Mouse (Mus musculus) left cerebral cortex, adult 18-20 months (tissue): ENCODE measurements around the gene N4bp2. TPM values are rescaled to one million over a fixed set of nuclear protein-coding genes. Genes with fewer than 3 reads are reported as not detected.
"Not testable (repeated sequence)": the region's sequence is repeated elsewhere in the genome, so short reads cannot be mapped to it uniquely, and the experiment has no call there.

ENCODE experiments used
- DNase-seq, 2 experiments: peaks; one replicate each; pipeline ENCODE4 v3.0.0; 2021 to 2022; ENCODE audit warnings: low spot score in 2 of 2, mixed read lengths in 1 of 2
- total RNA-seq, 2 experiments: library from RNA; stranded (reverse); gene quantifications; 2 replicates each; pipeline ENCODE4 v1.2.3; 2021

Gene N4bp2
- total RNA-seq, 2 experiments from 2014 or later: 4.5 to 6.3 TPM

DNA sequence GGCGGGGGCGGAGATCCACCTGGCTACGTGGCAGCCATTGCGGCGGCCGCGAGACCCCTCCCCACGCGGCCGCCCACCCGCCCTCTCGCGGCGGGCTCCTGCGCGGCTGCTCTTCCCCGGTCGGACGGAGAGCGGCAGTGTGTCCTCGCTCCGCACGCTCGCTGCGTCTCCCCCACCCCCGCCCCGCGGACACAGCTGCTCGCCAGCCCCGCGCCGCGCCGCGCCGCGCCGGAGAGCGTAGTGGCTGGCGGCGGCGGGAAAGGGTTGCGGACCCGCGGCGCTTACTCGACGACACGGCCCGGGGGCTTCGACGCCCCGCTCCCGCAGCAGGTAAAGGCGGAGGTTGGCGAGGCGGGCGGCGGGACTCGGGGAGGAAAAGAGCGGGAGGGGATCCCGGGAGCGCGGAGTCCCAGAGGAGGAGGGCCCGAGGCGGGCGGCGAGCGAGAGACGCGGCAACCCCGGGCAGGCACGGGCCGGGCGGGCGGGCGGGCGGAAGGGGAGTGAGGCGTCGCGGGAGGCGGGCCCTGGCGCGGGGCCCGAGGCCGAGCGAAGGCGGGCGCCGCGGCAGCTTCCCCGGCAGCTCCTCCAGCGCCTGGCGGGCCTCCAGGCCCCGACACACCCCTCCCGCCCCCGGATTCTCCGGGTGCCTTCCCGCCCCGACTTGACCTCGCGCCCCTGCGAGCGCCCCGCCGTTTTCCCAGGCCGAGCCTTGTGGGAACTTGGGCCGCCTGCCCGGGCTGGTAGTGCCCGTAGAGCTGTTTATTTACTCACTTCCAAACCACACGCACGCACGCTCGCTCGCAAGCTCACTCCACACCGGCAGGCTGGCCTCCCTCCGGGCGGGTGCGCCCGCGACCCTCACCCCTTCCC, 830 bp downstream of the N4bp2 start:
- peak; percentile 51 to 67 for DNase-seq

DNA sequence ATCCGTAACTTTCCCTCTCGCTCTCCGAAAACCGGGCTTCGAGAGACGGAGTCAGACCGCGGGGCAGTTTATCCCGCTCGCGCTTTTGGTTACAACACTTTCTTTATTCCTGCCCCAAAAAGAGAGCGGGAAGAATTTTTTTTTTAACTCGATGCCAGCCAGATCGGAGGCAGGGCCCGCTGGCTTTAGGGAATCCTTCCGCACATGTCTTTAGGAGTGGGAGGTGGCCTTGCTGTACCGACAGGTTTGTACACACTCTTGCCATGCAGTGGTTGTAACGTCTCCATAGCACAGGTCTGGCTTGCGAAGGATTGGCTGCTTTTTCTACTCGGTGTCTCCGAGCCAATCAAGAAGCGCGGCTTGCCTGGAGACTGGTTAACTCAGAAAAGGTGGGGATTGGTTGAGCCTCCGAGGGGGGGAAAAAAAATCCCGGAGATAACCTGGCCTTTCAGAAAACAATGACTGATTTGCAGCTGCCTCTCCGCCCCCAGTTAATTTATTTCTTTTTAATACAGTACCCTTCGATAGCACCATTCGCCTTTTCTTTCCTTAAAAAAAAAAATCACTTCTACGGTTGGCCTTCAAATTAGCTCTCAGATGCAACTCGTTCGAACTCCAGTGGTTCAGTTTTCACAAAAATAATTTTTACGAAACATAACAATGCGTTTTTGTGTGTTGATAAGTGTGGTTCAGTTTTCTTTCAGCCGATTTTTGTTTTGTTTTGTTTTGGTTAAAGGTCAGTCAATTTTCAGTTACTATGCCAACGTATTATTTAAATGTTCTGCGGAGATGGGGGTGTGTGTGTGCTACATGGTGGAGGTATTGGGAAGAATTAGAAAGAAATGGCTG, 1.7 kb downstream of the N4bp2 start:
- peak; percentile 76 to 85 for DNase-seq

DNA sequence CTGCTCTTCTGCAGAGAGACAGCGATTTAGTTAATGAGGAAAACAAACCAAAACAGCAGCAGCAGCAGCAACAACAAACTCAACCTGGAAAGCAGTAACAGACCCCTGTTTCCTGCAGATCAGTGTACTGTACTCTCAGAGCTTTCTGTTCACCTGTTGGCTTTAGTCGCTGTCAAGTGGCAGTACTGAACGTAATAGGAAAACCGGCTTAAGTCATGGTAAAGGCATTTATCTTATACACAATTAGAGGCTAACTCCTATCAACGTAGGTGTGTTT, 2.3 kb downstream of the N4bp2 start:
- no peak for DNase-seq

DNA sequence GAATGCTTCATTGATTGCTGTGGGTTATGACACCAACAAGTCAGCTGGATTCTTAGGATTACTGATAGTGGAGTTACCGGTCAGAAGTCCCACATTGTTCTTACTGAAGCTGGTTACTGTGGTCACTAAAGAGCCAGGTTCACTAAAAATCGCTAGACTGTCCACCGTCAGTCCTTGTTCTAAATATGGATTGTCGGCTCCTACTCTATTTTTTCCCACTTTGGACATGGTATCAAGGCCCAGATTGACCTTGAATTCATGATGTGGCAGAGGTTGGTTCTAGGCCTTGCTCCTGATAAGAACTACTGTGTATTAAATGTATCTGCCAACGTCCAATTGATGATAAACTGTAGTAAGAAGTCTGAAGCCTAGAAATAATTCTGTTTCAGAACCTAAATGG, 4.7 kb downstream of the N4bp2 start:
- no peak for DNase-seq

DNA sequence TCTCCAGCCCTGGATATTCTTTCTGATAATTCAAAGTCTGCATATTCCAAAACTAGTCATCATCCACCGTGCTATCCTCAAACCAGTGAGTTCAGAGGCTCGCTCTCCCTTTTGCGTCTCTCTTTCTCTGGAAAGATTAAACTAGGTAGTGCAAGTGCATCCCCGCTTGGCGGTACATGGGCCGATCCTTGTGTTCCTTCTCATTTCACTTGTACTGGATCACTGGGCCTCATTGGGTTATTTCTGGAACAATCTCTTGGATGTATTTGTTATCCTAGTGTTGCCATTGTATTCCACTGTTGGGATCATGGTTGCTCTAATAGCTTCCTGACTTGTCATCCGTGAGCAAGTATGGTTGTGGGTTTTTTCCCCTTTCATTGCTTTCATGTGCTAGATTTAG, 6.7 kb downstream of the N4bp2 start:
- DNase-seq: no peak

DNA sequence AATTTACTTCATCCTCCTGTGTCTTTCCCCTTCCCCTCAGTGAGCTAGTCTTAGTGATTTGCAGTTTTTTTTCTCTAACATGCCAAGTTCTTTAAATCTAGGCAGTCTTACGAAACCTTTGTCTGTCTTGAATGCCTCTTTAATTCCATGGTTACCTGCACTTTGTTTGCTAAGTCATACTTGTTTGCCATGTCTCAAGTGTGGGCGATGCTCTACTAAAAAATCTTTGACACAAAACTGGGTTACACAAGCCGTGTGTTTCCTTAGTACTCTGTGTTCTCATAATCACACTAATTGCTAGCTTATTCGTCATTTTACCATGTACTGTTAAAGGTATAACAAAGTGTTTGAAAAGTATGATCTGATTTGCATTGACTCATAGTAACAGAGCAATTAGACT, 7.2 kb downstream of the N4bp2 start:
- no peak for DNase-seq

DNA sequence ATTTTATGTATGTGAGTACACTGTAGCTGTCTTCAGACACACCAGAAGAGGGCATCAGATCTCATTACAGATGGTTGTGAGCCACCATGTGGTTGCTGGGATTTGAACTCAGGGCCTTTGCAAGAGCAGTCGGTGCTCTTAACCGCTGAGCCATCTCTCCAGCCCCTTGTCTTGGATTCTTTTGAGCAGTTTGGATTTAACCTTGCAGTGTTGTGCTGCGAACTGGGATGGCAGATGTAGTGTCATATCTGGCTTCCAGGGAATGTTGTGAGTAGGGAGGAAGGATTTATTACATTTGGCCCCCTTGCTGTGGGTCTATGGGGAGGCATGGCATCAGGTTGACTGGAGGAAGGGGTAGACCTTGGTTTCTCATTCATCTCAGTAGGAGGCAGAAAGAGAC, 10.6 kb downstream of the N4bp2 start:
- not testable (repeated sequence) for DNase-seq

DNA sequence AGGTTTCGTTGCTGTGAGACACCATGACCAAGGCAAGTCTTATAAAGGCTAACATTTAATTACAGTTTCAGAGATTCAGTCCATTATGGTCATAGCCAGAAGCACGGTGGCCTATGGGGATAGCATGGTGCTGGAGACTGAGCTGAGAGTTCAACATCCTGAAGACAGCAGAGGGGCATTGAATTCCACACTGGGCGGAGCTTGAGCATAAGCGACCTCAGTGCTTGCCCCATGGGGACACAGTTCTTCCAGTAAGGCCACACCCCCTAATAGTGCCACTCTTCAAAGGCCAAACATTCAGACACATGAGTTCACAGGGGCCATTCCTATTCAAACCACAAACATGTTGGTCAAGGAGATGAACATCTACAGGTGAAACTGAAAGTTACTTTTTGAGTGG, 12.8 kb downstream of the N4bp2 start:
- no peak for DNase-seq

DNA sequence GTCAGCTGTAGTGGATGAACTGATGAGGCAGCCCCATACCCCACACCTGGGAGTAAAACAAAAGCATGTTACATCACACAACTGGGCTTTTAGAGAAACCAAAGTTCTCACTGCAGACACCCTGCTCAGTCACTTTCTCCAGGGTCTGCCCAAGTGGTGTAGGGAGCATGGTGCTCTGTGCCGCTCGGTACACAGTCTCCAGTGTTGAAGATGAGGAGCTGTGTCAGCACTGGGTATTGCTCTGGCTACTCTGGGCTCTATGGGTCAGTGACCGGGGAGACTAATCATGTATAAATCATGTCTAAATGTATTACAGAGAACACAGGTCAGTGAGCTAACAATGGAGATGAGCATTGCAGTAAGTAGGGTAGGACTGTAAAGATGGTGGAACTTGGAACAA, 13.6 kb downstream of the N4bp2 start:
- no peak for DNase-seq

DNA sequence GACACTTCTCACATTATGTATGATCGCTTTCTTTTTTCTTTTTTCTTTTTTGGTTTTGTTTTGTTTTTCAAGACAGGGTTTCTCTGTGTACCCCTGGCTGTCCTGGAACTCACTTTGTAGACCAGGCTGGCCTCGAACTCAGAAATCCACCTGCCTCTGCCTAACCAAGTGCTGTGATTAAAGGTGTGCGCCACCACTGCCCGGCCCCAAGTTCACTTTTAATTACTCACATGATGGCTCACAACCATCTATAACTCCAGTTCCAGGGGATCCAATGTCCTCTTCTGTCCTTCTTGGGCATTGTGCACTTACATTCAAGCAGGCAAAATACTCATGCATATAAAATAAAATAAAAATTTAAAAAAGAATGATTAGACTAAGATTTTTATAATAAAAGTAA, 15.7 kb downstream of the N4bp2 start:
- not testable (repeated sequence) for DNase-seq

DNA sequence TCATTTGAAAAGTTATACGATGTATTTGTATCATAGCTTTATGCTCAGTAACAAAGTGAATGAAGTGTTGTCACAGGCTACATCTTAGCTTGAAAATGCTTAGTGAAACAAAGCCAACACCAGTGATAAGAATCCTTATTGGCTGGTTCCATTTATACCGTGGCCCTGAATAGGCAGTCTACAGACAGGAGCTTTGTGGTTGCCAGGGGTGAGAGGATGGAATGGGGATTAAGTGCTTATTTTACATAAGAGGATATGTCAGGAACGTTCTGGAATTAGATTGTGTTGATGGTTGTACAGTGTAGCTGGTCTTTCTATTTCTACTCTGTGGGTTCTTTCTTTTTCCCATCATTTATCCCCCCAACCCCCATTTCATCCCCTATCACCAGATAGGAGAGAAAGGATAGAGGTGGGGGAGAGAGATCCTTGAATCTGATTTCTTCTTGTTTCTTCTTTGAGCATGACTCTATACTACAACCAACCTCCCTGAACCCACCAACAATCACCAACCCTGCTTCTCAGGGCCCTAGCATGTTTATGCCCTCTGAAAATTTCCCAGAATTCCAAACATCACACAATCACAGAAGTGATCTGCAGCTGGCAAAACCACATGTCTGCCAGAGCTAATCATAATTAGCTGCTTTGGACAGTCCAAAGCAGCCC, 16.2 kb downstream of the N4bp2 start:
- no peak for DNase-seq

DNA sequence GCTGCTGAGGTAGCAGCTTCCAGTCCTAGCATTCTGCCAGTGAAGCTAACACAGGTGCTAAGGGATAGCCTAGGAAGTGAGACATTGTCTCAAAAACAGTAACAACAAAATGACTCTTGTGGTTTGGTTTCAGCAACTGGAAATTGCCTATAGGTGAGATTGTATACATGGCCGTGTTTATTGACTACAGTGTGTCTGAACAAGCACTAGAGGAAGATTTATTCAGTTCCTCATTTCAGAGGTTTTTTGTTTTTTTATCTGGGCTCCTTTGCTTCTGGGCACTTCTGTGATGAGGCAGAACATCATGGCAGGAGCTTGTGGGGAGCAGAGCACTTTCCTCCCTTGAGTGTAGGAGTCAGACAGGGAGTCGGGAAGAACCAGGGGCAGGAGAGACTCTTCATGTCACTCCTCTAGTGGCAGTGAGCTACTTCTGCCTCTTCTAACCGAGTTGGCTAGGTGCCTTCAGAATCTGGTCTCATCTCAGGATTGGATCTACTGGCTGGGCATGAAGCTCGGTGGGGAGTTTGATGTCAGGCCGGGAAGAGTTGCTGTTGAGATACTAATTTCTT, 17.9 kb downstream of the N4bp2 start:
- no peak for DNase-seq

DNA sequence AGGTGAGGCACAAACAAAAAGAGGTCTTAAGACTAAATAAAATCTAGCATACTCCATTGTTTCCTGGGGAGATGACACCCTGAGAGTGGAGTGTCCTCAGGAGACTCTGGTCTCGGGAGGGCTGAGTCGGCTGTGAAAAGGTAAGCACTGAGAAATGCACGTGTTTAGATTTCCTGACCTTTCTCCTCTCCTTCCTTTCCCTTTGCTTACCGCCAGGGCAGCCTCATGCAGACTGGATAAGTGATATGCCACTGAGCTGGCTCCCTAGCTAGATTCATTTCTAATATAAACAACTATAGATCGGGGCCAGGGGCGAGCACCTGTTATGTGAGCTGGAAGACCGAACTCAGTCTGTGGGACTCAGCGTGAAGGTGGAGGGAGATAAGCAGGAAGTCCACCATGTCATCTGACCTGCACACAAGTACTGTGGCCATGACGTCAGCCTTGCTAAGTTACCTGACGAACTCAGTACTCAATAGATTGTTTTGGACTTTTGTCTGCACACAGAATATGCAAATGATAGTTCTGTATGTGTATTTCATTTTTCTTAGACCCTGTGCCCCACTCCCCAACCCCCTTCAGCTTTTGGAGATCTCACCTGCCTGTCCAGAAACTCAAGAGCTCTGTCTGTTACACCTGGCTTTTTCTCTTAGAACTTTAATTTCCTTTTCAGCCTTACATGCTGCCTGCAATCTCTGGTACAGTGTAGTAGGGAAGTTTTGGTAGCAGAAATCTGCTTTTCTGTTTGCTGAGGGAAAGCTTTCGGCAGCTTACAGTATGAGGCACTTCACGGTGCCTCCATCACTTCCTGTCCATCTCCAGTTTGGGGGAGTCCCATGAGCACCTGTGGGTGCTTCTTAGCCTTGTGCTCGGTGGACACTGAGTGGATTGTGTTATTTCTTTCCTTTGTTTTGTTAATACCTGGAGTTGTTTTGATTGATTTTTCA, 18.7 kb downstream of the N4bp2 start:
- DNase-seq: no peak

DNA sequence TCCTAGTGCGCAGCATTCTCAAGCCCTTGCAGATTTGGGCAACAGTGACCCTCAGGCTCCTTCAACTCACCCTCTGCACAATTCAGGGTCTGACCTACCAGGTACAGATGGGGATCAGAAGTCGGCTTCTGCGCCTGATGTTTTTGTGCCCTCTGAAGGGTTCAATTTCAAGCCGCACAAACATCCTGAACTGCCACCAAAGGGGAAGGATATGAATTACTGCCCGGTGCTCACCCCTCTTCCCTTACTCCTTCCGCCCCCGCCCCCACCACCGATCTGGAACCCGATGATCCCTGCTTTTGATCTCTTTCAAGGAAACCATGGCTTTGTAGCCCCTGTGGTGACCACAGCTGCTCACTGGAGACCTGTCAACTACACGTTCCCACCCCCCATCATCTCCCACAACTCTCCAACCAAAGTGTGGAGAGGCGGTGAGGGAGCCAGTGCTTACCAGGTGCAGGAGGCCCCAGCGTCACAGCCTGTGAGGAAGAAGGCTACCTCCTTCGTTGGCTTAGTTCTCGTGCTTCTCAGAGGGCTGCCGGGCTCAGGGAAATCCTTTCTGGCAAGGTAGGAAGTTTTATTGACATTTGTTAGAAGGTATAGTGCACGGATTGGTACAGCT, 27.4 kb downstream of the N4bp2 start:
- DNase-seq: no peak

DNA sequence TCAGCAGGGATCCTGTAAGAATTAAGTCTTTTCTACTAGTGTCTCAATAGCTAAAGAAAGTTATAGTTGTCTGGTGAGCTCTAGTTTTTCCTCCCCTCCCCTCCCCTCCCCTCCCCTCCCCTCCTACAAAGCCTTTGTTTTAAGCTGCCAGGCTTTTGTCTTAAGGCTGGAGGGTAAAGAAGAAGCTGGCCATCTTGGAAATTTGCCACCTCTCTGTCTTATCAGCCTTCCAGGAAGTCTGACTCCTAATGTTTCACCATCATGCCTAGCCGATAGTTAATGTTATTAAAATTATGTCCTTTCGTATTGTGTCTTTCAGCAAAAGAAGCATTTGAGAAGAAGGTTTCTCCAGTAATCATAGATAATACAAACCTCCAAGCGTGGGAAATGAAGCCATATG, 30.9 kb downstream of the N4bp2 start:
- no peak for DNase-seq

DNA sequence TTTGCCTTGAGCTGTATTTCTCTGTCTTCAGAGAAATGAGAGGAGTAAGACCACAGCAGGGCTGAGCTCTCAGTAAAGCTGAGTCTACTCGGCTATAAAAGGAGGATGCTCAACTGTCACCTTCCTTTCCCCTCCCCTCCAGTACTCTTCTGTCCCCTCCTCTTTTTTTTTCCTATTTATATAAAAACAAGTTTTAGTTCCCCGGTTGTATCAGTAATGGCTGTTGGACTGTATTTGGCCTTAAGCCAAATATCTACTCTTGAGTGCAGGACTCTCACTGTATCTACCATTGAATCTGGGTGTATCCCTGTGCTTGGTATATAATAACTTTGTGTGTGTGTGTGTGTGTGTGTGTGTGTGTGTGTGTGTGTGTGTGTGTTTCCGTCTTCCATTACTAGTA, 31.4 kb downstream of the N4bp2 start:
- DNase-seq: no peak

DNA sequence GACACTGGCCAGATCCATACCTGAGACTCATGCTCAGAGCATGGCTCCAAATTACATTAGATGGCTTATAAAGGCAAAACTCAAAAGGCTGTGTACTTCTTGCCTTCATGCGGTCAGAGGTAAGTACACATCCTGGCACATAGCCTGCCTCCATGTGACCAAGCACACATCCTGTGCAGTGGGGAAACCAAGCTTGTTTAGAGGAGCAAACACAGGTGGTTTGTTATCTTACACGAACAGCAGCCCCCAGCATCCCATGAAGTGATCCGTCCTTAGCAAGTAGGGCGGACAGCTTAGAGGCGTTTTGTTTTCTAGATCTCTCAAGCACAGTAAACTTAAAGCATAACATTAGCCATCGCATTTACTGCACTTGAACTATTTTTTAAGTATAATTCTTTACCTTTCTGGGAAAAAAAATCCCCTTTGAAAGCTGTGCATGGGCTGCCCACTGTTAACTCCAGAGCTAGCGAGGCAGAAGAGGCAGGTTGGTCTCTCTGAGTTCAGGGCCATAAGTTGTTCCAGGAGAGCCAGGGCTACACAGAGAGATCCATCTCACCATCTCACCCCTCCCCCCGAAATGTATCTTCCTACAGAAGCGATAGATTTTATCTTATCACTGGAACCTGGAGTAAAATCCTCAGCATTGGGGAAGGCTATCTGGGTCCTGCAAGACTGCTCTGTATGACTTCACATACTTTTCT, 32.1 kb downstream of the N4bp2 start:
- no peak for DNase-seq

DNA sequence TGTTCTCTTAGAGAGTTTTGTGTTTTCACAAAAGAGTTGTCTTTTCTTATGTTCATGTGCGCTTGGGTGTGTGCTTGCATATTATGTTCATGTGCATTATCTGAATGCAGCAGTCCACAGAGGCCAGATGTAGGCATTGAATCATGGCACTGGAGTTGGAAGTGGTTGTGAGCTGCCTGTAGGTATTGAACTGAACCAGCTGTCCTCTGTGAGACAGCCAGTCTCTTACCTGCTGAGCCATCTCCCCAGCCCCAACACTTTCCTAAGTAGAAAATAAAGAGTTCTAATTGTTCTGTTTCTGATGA, 32.6 kb downstream of the N4bp2 start:
- no peak for DNase-seq

DNA sequence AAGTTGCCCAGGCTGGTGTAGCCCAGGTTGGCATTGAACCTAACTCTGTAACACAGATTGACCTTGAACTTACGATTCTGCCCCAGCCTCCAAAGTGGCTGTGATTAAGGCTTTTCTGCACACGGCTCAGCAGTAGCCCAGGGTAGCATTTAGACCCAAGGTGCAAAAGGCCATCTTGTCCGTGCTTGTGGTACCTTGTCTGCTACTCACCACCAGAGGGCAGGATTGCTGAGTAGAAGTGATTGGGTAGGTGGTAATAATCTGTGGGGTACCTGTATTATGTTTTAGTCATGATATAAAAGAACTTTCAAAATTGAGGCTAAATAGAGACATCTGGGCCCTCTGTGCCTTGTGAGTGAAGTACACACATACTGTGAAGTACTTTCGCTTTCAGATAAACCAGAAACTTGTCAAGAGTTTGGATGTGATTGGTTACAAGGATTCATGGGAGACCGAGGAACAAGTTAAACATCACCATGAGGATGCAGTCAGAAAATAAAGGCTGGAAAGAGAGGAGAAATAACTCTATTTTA, 60.3 kb downstream of the N4bp2 start:
- DNase-seq: peak; percentile 3 to 6
